Mouse (Mus musculus): ENCODE results near the gene 5730596B20Rik.

Gene 5730596B20Rik

GRCm38 (mm10) chr6:52215070-52215469, 37.8 kb downstream of the 5730596B20Rik start:
- no peak for DNase-seq

- no peak for DNase-seq
Measured at GRCm38 (mm10) chr6:52215771-52216535, 38.7 kb downstream of the 5730596B20Rik start.

- DNase-seq = no peak
Measured at GRCm38 (mm10) chr6:52216691-52217458, 39.6 kb downstream of the 5730596B20Rik start.

GRCm38 (mm10) chr6:52217459-52217768, 40.1 kb downstream of the 5730596B20Rik start:
- DNase-seq = no peak

DNA sequence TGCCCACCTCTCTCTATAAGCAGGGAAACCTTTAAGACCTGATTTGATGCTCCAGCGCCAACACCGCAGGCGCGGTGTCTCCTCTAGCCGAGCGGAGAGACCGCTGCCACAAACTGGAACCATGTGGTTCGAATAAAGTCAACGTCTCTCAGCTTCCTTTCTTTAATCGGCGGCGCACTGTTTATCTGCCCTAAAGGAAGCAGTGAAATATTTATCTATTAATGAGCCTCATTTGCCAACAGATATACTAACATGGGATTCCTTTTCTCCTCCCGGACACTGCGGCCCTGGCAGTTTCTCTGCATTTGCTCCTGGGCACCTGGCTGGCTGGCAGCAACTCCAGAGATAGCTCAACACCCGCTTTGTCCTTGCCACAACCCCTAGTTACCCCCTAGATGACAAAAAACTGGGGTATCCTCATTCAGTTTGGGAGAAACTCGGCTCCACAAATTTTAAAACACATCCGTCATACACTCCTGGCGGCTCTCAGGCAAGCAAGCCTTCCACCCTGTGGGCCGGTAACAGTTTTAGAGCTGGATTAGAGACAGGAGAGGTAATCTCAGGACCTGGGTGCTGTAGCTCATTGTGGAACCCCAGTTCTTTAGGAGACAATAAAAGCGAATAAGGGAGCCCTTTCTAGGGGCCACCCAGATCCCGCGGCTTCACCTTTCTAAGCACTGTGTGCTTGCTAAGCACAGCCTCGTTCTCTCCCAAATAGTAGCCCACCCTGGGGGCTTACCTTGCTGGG, 40.8 kb downstream of the 5730596B20Rik start:
- no peak for DNase-seq

- no peak for DNase-seq
Measured at GRCm38 (mm10) chr6:52218643-52219215, 41.4 kb downstream of the 5730596B20Rik start.

- no peak for DNase-seq
Measured at GRCm38 (mm10) chr6:52219234-52219942, 42.1 kb downstream of the 5730596B20Rik start.

- no peak for DNase-seq
Measured at GRCm38 (mm10) chr6:52220003-52220864, 42.9 kb downstream of the 5730596B20Rik start.

DNA sequence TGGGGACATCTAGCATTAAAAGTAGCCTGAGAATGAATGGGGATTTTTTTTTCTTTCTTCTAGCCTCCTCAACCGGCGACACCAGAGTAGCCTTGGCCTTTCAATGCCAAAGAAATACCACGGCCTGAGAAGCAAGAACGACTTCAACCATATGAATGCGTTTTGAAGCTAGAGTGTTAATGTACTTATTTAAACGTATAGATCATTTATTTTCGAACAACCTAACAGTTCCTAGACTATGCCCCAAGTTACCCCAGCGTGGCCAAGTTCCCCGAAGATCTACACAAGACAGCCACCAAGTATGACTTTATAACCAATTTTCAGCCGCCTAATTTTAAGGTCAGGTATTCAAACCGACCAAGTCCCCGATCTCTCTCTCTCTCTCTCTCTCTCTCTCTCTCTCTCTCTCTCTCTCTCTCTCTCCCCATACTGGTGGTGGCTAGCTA, 43.6 kb downstream of the 5730596B20Rik start:
- no peak for DNase-seq

DNA sequence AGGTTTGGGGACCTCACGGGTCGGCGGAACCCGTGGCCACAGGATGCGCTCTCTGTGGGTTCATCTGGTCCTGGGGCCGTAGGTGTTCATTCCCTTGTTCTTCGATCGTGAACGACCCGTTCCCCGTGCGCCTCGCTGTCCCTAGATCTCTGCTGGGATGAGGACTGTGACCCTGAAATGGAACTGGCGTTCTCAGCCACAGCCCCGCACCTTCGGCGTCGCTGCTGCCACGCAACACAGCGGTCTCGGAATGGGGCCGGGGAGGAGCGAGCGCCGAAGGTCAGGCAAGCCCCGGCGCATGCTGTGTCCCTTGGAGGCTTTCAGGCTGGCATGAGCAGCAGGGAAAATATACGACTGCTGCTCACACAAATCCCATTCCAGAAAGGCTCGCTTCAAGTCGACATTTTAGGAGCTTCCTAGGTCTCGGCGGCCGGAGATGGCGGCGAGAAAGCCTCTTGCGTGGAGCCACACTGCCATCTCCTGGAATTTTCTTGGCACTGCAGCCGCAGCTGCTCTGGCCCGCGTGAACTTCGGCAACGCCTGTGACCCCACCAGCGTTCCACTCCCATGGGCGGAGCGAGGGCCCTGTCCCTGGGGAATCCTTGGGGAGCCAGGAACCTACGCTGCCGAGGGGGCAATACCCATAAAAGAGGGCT, 44.2 kb downstream of the 5730596B20Rik start, which contains the start of gene Hoxa7:
Gene Hoxa7 (minus strand): TSS at position 518 of the 656 bp plus-strand sequence.
- peak; percentile 70 for DNase-seq

GRCm38 (mm10) chr6:52221993-52222685, 44.8 kb downstream of the 5730596B20Rik start:
- no peak for DNase-seq

- no peak for DNase-seq
Measured at GRCm38 (mm10) chr6:52222729-52223128, 45.4 kb downstream of the 5730596B20Rik start.

DNA sequence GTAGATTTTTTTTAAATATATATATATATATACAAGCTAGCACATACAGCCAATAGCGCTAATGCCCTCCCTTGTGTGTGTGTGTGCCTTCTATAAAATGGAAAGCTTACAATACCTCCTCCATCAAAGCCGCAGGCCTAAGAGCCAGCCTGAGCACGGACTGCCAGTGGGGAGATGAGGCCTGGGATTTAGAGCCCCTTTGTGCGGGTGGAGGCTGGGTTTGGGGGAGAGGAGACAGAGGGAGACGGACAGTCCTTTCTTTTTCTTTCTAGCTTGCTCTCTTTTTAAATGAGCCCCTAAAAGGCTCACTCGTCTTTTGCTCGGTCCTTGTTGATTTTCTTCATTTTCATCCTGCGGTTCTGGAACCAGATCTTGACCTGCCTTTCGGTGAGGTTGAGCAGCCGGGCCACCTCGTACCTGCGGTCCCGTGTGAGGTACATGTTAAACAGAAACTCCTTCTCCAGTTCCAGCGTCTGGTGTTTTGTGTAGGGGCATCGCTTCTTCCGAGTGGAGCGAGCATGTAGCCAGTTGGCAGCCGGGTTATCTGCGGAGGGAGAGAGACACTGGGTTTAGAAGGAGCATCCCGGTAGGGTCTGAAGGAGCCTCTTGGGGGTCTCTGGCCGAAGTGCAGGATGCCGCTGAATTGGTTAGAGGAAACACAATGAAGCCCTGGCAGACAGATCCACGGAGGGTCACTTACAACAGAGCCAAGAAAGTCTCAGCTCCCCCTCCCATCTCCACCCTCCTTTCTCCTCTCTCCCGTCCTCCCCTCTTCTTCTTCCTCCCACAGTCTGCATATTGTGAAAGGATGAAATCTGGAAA, 46.9 kb downstream of the 5730596B20Rik start:
- no peak for DNase-seq

DNA sequence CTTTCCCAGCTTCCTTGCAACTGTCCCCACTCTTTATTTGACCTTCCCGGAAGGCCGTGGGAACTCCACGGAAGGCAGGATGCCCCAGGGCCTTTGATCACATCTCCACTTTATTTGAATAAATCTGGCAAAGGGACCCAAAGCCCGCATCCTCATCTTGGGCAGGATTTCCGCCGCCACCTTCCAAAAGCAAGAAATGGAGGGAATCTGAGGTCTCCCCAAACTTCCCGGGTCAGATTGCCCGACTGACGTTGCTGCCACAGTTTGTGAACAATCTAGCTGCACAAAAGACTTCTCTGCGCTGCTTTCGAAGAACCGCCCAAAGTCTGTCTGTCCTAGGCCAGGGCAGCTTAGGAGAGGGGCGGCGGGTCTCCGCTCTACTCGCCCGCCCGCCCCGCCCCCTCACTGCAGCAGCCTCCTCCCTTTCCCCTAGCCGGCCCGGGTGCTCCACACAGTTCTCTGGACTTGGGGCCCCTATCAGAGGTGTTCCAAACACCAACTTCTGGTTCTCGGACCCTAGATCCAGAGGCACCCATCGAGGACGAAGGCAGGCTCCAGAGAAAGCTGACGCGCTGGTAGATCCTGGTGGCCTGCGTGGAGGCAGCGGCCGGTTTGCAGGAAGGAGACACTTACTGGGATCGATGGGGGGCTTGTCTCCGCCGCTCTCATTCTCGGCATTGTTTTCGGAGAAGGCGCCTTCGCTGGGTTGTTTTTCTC, 47.8 kb downstream of the 5730596B20Rik start:
- no peak for DNase-seq

DNA sequence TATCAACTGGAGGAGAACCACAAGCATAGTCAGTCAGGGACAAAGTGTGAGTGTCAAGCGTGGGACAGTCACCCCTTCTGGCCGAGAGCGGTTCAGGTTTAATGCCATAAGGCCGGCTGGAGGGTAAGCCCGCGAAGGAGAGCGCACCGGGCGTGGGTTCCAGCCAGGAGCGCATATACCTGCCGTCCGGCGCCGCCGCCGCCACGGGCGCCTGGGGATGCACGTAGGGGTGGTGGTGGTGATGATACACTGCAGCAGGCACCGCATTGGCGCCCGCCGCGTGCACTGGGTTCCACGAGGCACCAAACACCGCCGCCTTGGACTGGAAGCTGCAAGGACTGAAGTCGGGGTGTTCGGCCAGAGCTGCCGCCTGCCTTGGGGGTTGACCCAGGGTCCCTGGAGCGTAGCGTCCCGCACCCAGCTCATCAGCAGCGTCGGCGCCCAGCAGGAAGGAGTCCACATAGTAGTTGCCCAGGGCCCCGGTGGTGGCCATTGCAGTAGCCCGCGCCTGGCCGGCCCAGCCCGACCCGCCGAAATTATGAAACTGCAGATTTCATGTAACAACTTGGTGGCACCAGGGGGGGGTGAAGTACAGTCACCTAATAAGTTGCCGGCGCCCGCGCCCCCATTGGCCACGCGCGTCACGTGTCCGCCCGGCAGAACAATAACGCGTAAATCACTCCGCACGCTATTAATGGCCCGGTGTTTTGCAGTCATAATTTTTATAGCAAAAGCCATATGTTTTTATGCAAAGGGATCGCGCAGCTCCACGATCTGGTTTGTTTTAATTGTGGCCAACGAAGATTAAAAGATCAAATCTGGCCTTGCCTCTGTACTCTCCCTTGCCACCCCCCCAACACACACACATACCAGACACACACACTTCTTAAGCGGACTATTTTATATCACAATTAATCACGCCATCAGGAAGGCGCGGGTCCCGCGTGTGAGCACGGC, 48.6 kb downstream of the 5730596B20Rik start:
- DNase-seq = no peak

DNA sequence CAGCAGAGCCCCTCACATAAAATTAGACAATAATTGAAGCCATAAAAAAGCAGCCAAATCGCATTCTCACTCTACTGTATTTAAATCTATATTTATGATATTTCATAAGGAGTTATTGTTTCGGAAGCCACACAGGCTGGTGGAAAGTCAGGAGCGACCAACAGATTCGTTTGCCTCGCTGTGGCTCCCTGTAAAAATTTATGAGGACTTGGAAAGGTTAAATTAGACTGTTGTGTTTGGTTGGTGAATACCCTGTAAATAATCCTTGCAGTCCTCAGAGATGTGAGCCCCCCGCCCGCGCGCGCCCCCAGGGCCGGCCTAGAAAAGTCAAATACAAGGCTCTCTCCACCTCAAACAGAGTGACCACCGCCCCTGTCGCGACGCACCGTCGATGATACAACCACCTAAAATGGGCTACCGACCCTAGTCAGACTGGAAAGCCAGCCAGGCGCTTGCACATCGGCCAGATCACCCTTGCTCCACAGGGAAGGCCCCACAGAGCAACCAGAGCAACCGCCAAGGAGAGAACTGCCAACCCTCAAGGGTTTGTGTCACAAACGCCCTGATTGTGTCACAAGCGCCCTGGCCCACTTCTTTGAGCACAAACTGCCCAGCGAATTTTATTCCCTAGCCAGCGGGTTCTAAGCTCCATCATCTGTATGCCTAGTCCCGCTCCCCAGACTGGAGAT, 49.4 kb downstream of the 5730596B20Rik start:
- DNase-seq = no peak
